Mouse (Mus musculus): ENCODE results near the gene Utp4.

GRCm38 (mm10) chr8:106962322-106962721 is 68.9 kb downstream of the Utp4 start:
- TF ChIP-seq CTCF (IDR thresholded peaks at IDR 0.05) (no peak), POLR2A (IDR thresholded peaks at IDR 0.05; ENCODE audit: insufficient read depth, low read depth, low read length) (no peak)

All from heart, adult 2 months (tissue).